Mouse (Mus musculus): ENCODE measurements at regions not wholly inside any gene's neighbourhood (a gene's known extent, or its start where the extent isn't known, plus 50 kb on each side); places are given as distances from the start of the nearest gene placed in this dataset.

DNA sequence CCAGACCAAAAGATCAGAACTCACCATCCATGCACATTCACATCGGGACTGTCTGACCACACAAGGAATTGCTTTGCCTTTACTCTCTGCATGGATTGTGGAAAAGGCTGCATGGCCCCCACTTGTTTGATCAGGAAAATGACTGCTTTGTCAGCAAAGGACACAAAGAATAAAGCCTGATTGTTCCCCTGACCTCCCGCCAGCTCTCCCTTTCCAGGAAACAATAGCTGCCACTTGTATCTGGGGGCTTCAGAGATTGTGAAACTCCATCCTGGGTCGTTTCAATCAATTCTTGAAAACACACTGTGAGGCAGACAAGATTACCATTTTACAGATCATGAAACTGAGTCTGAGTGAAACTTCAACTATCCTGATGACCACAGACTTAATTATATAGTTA, 70.7 kb downstream of the Zic3 start:
- DNase-seq (ENCODE audit: low spot score in 2 of 2): no peak

- peak in 1 of 2 experiments; percentile 20 for DNase-seq (ENCODE audit: low spot score in 2 of 2)
Measured at GRCm38 (mm10) chrX:58117761-58118426, 95.4 kb downstream of the Zic3 start.

DNA sequence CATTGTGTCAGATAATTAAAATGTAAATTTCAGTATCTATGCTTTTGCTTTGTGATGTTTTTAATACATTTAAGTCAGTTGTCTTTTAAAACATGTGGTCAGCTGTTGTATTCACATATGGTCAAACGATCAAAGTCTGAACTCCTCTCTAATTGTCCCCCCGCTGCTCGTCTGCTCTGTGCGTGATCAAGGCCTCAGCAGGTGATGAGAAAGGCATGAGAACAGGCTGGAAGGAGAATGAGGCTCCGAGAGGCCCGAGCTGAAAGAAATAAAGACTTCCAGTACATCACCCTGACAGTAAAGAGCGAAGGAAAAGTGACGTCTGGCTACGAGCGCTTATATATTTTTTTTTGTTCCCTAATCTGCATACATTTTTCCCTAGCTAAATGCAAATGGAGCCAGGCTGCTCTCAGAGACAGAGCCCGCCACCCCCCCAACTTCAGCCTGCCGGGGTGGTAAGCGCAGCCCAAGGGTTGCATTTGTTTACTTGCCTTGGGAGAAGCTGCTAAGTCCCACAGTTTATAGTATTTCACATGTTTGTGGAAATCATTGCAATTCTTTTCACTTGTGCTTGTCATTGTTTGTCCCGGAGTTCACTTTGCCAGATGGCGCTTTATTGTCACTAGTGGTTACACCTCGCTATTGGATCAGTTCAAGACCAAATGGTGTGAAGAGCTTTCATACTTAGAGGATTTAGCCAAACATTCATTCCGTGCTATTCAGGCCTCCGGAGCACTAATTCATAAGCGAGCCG, 133.0 kb downstream of the Zic3 start:
- no peak for DNase-seq (ENCODE audit: low spot score in 2 of 2)

GRCm38 (mm10) chrX:58157361-58157760, 134.9 kb downstream of the Zic3 start:
- no peak for DNase-seq (ENCODE audit: low spot score in 2 of 2)

GRCm38 (mm10) chrX:58166184-58166904, 143.8 kb downstream of the Zic3 start:
- DNase-seq (ENCODE audit: low spot score in 2 of 2): peak in 1 of 2 experiments; percentile 12

GRCm38 (mm10) chrX:58174326-58174725, 151.8 kb downstream of the Zic3 start:
- no peak for DNase-seq (ENCODE audit: low spot score in 2 of 2)
